Mouse (Mus musculus): ENCODE results near the gene Gm11985. TPM values are rescaled to one million over a fixed set of nuclear protein-coding genes. Genes with fewer than 3 reads are reported as not detected.

Gm11985 gene
- total RNA-seq, 2 experiments from 2014 or later = not detected

Other genes starting within 250 kb of the Gm11985 start
- 0.02 TPM in 1 of 2 replicates, not detected in the other for gene Adcy1, start 125.1 kb downstream of the Gm11985 start, total RNA-seq (2015)
- gene Adcy1, start 125.1 kb downstream of the Gm11985 start, total RNA-seq (2017) = not detected in 2 replicates
- not detected in 2 replicates for gene Igfbp1, start 9.2 kb upstream of the Gm11985 start, total RNA-seq (2015)
- gene Igfbp1, start 9.2 kb upstream of the Gm11985 start, total RNA-seq (2017) = not detected in 2 replicates
- gene Igfbp3, start 25.4 kb upstream of the Gm11985 start, total RNA-seq (2015) = not detected in 2 replicates
- not detected in 2 replicates for gene Igfbp3, start 25.4 kb upstream of the Gm11985 start, total RNA-seq (2017)